Mouse (Mus musculus) R1 (cell line): Measurements from ENCODE around the gene Sema6b.

Experiments
- DNase-seq: peaks from one replicate; pipeline ENCODE4 v3.0.0-alpha.2; 2018; ENCODE audit warnings: low read depth, low spot score

The Sema6b gene

GRCm38 (mm10) chr17:56139858-56140595 lies at the start of gene Sema6b:
Gene Sema6b, minus strand, starts transcription at chr17:56140343.
- DNase-seq, result peak; percentile 62

GRCm38 (mm10) chr17:56185281-56186141 lies 45.4 kb upstream of the Sema6b start:
- DNase-seq, result peak; percentile 66

DNA sequence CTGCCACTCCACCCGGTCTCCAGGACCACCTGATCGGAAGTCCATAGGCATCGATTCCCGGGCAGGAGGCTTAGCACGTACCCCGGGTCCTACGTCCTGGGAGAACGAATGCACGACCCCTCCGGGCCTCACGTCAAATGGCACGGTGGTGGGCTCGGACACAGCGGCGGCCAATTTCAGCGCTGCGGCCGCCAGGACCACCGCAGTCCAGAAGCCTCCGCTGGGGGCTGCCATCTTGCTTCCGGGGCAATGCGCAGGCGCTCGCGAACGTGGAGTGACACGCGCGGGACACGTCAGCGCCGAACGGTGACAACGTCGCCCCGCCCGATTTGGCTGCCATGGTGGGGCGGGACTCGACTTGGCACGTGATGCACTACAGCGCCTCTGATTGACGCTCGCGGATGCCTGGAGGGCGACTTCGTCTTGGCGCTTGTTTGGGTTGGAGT lies 43.5 kb upstream of the Sema6b start, which contains the start of gene Mydgf:
TSS of gene Mydgf (minus strand) at position 263 of the 446 bp plus-strand sequence.
- DNase-seq, result peak; percentile 94

- peak; percentile 76 for DNase-seq
Measured at GRCm38 (mm10) chr17:56182975-56183657, 43.0 kb upstream of the Sema6b start.

- no peak for DNase-seq
Measured at GRCm38 (mm10) chr17:56175416-56175815, 35.3 kb upstream of the Sema6b start.

DNA sequence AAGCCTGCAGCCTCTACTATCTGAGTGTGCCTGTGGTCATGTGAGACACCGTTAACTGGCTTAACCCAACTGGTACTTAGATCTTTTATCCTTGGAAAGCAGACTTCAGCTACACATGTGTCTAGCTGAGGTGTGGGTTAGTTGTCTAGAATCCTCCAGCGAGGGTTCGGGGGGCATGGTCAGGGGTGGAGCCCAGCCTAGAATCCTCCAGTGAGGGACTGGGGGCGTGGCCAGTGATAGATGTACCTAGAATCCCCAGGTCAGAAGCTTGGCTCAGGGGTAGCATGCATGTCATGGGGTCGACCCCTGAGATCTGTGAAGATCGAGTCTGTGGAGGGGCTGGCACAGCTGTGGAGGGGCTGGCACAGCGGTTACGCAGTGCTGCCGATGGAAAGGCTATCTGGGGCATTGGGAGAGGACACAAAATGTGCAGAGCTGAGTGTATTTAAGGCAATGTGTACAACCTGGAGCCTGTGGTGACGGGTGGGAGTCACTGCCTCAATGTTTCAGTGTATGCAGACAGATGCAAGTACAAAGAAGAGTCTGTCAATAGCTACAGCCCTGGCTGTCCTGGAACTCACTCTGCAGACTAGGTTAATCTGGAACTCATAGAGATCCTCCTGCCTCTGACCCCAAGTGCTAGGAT lies 33.4 kb upstream of the Sema6b start:
- DNase-seq, result peak; percentile 54

DNA sequence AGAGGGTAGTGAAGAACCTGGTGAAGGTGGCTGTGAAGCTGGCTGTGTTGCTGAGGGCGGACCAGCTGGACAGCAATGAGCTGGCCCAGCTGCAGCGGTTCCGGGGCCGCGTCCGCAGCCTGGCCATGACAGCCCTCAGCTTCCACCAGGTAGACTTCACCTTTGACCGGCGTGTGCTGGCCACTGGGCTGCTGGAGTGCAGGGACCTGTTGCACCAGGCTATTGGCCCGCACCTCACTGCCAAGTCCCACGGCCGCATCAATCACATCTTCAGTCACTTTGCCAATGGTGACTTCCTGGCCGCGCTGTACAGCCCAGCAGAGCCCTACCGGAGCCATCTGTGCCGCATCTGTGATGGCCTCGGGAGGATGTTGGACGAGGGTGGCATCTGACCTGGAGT lies 31.7 kb upstream of the Sema6b start:
- DNase-seq, result no peak

- no peak for DNase-seq
Measured at GRCm38 (mm10) chr17:56171456-56171855, 31.3 kb upstream of the Sema6b start.

GRCm38 (mm10) chr17:56170636-56171035 lies 30.5 kb upstream of the Sema6b start:
- no peak for DNase-seq

- DNase-seq, result no peak
Measured at GRCm38 (mm10) chr17:56169830-56170229, 29.7 kb upstream of the Sema6b start.

- DNase-seq, result no peak
Measured at GRCm38 (mm10) chr17:56165671-56166070, 25.5 kb upstream of the Sema6b start.

DNA sequence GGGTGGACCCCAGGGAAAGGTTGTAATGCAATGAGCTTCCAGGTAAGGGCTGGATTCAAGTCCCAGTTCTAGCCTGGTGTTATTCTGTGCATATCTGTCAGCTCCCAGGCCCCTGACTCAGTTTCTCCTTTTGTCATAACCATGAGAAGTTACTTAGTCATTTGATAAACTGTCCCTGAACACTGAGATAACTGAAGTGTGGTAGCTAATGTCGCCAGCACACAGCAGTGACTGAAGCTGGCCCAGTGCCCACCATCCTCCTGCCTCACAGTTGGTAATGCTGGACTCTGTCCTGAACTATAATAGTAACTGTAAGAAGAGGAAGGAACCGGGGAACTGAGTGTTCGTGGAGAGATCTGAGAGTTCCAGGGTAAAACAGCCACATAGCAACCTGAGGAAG lies 24.4 kb upstream of the Sema6b start:
- no peak for DNase-seq

DNA sequence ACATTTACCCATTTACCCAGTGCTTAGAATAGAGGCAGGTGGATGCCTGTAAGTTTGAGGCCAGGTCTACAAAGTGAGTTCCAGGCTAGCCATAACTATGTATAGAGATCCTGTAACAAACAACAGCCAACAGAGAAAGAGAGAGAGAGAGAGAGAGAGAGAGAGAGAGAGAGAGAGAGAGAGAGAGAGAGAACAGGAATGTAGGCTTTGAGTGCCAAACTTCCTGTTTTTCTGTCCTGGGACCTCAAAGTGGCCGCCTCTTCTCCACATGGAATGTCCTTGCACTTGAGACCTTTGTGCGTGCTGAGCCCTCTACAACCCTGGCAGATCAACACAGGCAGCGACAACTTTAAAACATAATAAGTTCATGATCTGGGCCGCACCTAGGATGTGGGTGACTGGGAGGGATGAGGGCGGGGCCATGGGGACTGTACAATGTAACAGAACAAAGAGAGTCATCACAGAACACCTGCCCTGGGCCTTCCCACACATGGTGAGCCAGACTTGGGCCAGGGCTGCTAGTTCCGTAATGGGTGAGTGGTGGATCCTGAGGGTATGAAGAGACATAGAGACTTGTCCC lies 23.5 kb upstream of the Sema6b start:
- no peak for DNase-seq

- peak; percentile 97 for DNase-seq
Measured at GRCm38 (mm10) chr17:56162231-56162774, 22.2 kb upstream of the Sema6b start, which contains the start of gene Tnfaip8l1. Gene Tnfaip8l1, plus strand, starts transcription at chr17:56162477.

DNA sequence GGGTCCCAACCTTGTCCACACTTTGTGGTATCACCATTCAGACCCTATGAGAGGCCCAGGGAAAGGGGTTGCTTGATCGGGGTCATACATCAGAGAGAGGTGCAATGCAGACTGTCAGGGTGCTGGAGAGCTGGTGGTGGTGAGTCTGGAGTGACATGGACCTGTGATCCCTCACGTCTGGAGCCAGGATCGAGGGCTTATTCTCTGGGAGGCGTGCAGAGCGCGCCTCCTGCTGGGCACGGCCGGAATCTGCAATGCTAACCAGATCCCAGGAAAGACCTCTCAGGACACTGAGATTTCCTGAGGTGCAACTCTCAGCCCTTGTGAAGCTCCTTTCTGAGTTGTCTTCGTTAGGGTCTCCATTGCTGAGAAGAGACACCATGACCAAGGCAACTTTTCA lies 19.6 kb upstream of the Sema6b start:
- DNase-seq, result peak; percentile 75

DNA sequence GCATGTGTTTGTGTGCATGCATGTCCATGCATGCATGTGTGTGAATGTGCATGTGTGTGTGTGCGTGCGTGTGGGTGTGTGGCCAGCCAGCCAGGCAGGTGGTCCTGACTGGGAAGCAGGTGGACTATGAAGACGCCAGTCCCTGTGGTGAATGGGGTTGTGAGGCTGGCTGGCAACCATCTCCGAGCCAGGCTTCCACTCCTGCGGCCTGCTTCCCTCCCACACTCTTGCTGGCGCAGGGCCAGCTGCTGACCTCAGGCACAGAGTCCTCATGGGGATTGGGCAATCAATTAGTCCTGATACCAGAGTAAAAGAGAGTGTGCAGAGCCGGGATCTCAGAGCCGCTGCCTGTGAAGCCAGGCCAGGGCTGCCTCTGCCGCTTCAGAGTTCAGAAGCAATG lies 13.5 kb upstream of the Sema6b start:
- DNase-seq, result no peak

- DNase-seq, result no peak
Measured at GRCm38 (mm10) chr17:56149897-56150296, 9.8 kb upstream of the Sema6b start.

GRCm38 (mm10) chr17:56148790-56149618 lies 8.9 kb upstream of the Sema6b start:
- DNase-seq, result no peak

GRCm38 (mm10) chr17:56148280-56148679 lies 8.1 kb upstream of the Sema6b start:
- DNase-seq, result no peak

- no peak for DNase-seq
Measured at GRCm38 (mm10) chr17:56147420-56147819, 7.3 kb upstream of the Sema6b start.
